Mouse (Mus musculus): ENCODE results near the gene Ipo5. TPM values are rescaled to one million over a fixed set of nuclear protein-coding genes. Genes with fewer than 3 reads are reported as not detected.

Ipo5 gene
- polyA plus RNA-seq, 1 experiment from 2014 or later: 32.8 TPM

DNA sequence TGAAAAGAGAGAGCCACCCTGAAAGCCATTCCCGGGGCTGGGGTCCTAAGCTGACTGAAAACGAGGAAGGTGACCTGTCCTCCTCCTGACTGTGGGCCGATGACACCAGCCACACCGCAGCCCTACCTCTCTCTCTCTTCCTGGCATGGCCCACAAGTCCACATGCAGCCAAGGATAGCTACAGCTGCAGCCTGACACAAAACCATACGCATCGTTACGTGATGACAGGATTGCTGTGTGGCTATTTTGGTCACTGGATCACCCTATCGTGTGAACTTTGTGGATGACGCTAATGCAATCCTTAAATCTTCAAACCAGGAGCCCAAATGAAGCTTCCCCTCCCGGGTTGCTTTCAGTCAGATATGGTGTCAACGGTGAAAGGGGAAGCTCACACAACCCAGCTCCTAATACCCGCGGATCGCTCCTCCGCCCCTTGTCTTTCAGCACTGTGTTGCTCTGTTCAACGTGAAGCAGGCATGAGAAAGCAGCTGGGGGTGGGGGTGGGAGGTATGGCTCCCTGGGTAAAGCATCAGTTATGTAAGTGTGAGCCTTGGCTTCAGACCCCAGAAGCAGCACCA is 35.1 kb upstream of the Ipo5 start:
- no peaks in the 10 kb centered on the region for H3K4me1 ChIP-seq (ENCODE audit: control insufficient read depth, low read depth, low read length)
- H3K4me2 ChIP-seq (ENCODE audit: low read depth, low read length): no peak overlapping the region
- no peaks in the 10 kb centered on the region for H3K36me3 ChIP-seq (ENCODE audit: control insufficient read depth, insufficient read depth)
- no peaks in the 10 kb centered on the region for H3K27me3 ChIP-seq (ENCODE audit: control insufficient read depth, insufficient read depth, low read depth, low read length)
- no peak for ATAC-seq (ENCODE audit: low read depth)
- 55% methylated on average over 16 of the region's 16 CpGs for WGBS (ENCODE audit: insufficient replicate concordance)
- H3K4me3 ChIP-seq (ENCODE audit: low read depth, low read length): no peak overlapping the region
- no peaks in the 10 kb centered on the region for H3K9me3 ChIP-seq (replicated peaks; ENCODE audit: control insufficient read depth, low read length)
- H3K27ac ChIP-seq (ENCODE audit: low read length): no peak overlapping the region
- no peak overlapping the region for H3K9ac ChIP-seq (ENCODE audit: low read depth, low read length)

DNA sequence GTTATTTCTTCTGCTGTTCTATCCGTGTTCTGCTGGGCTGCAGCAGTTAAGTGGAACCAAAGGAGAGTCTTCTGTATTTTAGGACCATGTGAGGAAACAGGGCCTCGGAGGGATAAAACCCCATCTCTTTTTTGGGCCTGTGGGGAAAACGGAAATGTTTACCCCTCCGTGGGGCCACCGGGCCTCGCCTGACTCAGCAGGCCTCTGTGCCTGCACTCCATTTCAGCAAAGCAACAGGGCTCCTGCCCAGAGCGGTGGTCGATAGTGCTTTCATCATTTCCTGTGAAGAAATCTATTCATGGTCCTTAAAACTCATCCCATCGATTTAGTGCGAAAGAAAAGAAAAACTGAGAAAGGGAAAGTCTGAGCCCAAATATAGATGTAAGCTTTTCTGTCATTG is 33.9 kb upstream of the Ipo5 start:
- WGBS (ENCODE audit: insufficient replicate concordance): 33% methylated on average over 10 of the region's 10 CpGs
- H3K4me3 ChIP-seq (ENCODE audit: low read depth, low read length): no peak overlapping the region
- no peaks in the 10 kb centered on the region for H3K4me1 ChIP-seq (ENCODE audit: control insufficient read depth, low read depth, low read length)
- no peaks in the 10 kb centered on the region for H3K9me3 ChIP-seq (replicated peaks; ENCODE audit: control insufficient read depth, low read length)
- H3K27me3 ChIP-seq (ENCODE audit: control insufficient read depth, insufficient read depth, low read depth, low read length): no peaks in the 10 kb centered on the region
- H3K36me3 ChIP-seq (ENCODE audit: control insufficient read depth, insufficient read depth): no peaks in the 10 kb centered on the region
- no peak overlapping the region for H3K27ac ChIP-seq (ENCODE audit: low read length)
- H3K9ac ChIP-seq (ENCODE audit: low read depth, low read length): no peak overlapping the region
- ATAC-seq (ENCODE audit: low read depth): no peak
- H3K4me2 ChIP-seq (ENCODE audit: low read depth, low read length): no peak overlapping the region

DNA sequence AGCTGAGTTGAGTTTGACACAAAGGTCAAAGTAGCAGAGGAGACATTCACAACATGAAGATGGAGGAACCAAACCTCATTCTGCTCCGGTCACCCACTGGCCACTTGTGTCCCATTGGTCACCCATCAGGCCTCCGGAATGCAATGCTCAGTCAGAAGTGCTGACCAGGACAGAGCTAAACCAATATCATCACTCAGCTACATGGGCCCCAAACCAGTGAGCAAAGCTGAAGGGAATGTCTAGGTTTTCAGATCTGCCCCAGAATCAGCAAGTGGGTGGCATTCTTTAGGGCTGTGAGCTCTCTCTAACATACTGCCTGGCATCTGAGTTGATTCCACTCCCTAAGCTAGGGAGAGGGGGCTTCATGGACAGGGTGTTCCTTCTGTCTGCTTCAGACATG is 32.0 kb upstream of the Ipo5 start:
- H3K36me3 ChIP-seq (ENCODE audit: control insufficient read depth, insufficient read depth): no peaks in the 10 kb centered on the region
- WGBS (ENCODE audit: insufficient replicate concordance): 82% methylated on average over 2 of the region's 2 CpGs

DNA sequence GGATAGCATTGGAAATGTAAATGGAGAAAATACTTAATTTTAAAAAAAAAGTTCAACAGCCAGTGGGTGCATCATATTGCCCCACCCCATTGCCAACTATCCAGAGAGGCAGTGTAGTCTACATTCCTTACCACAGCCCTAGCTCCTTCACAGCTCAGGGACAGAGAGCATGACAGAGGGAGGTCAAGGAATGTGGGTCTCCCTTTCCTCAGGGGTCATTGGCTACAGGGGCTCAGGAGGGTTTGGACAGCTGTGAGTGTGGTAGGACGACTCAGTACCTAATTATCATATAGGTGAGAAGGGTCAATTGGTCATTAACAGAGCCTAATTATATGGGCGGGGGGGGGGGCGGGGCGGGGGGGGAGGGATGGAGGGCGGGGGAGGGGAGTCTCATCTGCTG is 30.4 kb upstream of the Ipo5 start:
- WGBS (ENCODE audit: insufficient replicate concordance): 65% methylated on average over 2 of the region's 5 CpGs
- no peaks in the 10 kb centered on the region for H3K27me3 ChIP-seq (ENCODE audit: control insufficient read depth, insufficient read depth, low read depth, low read length)
- ATAC-seq (ENCODE audit: low read depth): no peak
- H3K4me1 ChIP-seq (ENCODE audit: control insufficient read depth, low read depth, low read length): no peaks in the 10 kb centered on the region
- H3K36me3 ChIP-seq (ENCODE audit: control insufficient read depth, insufficient read depth): no peaks in the 10 kb centered on the region
- no peak overlapping the region for H3K9ac ChIP-seq (ENCODE audit: low read depth, low read length)
- H3K4me3 ChIP-seq (ENCODE audit: low read depth, low read length): no peak overlapping the region
- H3K4me2 ChIP-seq (ENCODE audit: low read depth, low read length): no peak overlapping the region
- H3K27ac ChIP-seq (ENCODE audit: low read length): no peak overlapping the region
- no peaks in the 10 kb centered on the region for H3K9me3 ChIP-seq (replicated peaks; ENCODE audit: control insufficient read depth, low read length)

More for the DNA sequence above, 32.0 kb upstream of the Ipo5 start:
- no peaks in the 10 kb centered on the region for H3K9me3 ChIP-seq (replicated peaks; ENCODE audit: control insufficient read depth, low read length)
- no peak for ATAC-seq (ENCODE audit: low read depth)
- H3K27ac ChIP-seq (ENCODE audit: low read length): no peak overlapping the region
- H3K9ac ChIP-seq (ENCODE audit: low read depth, low read length): no peak overlapping the region
- no peaks in the 10 kb centered on the region for H3K27me3 ChIP-seq (ENCODE audit: control insufficient read depth, insufficient read depth, low read depth, low read length)
- H3K4me3 ChIP-seq (ENCODE audit: low read depth, low read length): no peak overlapping the region
- no peaks in the 10 kb centered on the region for H3K4me1 ChIP-seq (ENCODE audit: control insufficient read depth, low read depth, low read length)
- H3K4me2 ChIP-seq (ENCODE audit: low read depth, low read length): no peak overlapping the region

DNA sequence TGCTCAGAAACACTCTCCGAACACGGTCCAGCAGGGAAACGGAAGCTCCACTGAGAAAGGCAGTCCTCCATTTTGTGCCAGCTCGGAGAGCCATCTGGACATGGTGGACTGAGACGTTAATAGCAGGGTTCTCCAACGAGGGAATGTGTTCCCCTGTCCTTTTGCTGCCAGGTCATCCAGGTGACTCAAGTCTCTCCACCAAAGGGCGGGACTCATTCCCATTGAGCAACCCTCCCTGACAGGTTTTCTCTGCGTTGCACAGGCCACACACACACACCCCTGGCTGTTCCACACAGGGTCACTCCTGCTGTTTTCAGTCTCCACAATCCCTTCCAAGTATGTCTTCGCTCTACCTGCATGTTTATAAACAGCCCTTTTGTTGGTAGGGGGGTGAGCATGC is 30.0 kb upstream of the Ipo5 start:
- WGBS (ENCODE audit: insufficient replicate concordance): 79% methylated on average over 9 of the region's 9 CpGs

DNA sequence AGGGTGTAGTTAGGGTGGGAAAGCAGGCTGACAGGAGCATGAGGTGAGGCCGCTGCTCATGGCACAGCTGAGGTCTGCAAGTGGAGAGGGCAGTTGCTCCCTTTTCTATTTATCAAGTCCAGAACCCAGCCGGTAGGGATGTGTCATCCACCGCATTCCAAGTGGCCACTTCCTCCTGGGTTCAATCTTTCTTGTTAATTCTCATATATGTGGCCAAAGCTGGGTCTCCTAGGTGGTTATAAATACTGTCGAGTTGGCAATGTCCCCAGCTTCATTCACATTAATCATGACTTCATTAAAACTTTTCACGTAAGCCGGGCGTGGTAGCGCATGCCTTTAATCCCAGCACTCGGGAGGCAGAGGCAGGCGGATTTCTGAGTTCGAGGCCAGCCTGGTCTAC is 22.3 kb upstream of the Ipo5 start:
- Histone ChIP-seq H3K36me3 (ENCODE audit: control insufficient read depth, insufficient read depth) (no peaks in the 10 kb centered on the region), H3K27me3 (ENCODE audit: control insufficient read depth, insufficient read depth, low read depth, low read length) (no peaks in the 10 kb centered on the region), H3K4me2 (ENCODE audit: low read depth, low read length) (no peak overlapping the region), H3K4me3 (ENCODE audit: low read depth, low read length) (no peak overlapping the region), H3K9ac (ENCODE audit: low read depth, low read length) (no peak overlapping the region), H3K9me3 (replicated peaks; ENCODE audit: control insufficient read depth, low read length) (no peaks in the 10 kb centered on the region), H3K4me1 (ENCODE audit: control insufficient read depth, low read depth, low read length) (no peaks in the 10 kb centered on the region), H3K27ac (ENCODE audit: low read length) (no peak overlapping the region)
- no peak for ATAC-seq (ENCODE audit: low read depth)
- 71% methylated on average over 11 of the region's 11 CpGs for WGBS (ENCODE audit: insufficient replicate concordance)

More for the DNA sequence above, 30.0 kb upstream of the Ipo5 start:
- H3K4me1 ChIP-seq (ENCODE audit: control insufficient read depth, low read depth, low read length): no peaks in the 10 kb centered on the region
- no peak overlapping the region for H3K9ac ChIP-seq (ENCODE audit: low read depth, low read length)
- no peaks in the 10 kb centered on the region for H3K27me3 ChIP-seq (ENCODE audit: control insufficient read depth, insufficient read depth, low read depth, low read length)
- H3K36me3 ChIP-seq (ENCODE audit: control insufficient read depth, insufficient read depth): no peaks in the 10 kb centered on the region
- H3K4me2 ChIP-seq (ENCODE audit: low read depth, low read length): no peak overlapping the region
- H3K9me3 ChIP-seq (replicated peaks; ENCODE audit: control insufficient read depth, low read length): no peaks in the 10 kb centered on the region
- ATAC-seq (ENCODE audit: low read depth): no peak
- H3K27ac ChIP-seq (ENCODE audit: low read length): no peak overlapping the region
- H3K4me3 ChIP-seq (ENCODE audit: low read depth, low read length): no peak overlapping the region

DNA sequence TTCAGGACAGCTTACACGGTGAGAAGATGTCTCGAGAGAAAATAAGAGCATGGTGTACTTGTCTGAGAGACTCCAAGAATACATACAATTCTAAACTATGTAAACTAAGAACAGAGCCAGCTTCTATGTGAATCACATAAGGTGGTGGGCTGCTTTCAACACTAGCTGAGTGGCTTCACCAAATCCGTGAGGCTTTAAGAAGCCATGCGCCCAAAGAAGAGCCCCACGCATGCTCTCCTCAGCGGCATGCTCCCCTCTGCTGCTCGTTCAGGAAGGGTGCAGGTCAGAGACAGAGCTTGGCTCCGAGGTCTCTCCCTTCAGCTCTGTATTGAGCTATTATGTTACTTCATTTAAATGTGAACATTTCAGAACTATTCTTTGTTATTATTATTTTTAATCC is 18.7 kb upstream of the Ipo5 start:
- Histone ChIP-seq H3K9ac (ENCODE audit: low read depth, low read length) (no peak overlapping the region), H3K27me3 (ENCODE audit: control insufficient read depth, insufficient read depth, low read depth, low read length) (no peaks in the 10 kb centered on the region), H3K27ac (ENCODE audit: low read length) (no peak overlapping the region), H3K4me1 (ENCODE audit: control insufficient read depth, low read depth, low read length) (no peaks in the 10 kb centered on the region), H3K9me3 (replicated peaks; ENCODE audit: control insufficient read depth, low read length) (no peaks in the 10 kb centered on the region), H3K36me3 (ENCODE audit: control insufficient read depth, insufficient read depth) (no peaks in the 10 kb centered on the region), H3K4me2 (ENCODE audit: low read depth, low read length) (no peak overlapping the region), H3K4me3 (ENCODE audit: low read depth, low read length) (no peak overlapping the region)
- ATAC-seq (ENCODE audit: low read depth): no peak
- WGBS (ENCODE audit: insufficient replicate concordance): 65% methylated on average over 8 of the region's 8 CpGs

DNA sequence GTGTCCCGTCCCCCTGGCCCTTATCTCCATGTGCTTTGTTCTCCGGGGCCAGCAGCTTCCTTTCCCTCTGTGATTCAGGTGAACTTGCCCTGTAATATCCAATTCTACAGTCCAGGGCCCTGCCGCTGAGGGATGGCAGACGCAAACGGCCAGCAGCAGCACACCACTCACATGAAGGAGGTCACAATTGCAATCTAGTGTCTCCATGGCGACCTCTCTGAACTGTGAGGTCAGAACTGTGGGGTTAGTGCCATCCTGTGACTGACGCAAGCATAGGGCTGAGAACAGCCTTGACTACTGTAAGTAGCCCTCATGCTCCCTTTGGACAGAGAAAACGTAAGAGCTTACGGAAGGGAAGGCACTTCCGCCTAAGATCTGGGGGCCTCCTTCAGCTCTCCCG is 14.4 kb upstream of the Ipo5 start:
- Histone ChIP-seq H3K27me3 (ENCODE audit: control insufficient read depth, insufficient read depth, low read depth, low read length) (no peaks in the 10 kb centered on the region), H3K27ac (ENCODE audit: low read length) (no peak overlapping the region), H3K4me2 (ENCODE audit: low read depth, low read length) (no peak overlapping the region), H3K4me1 (ENCODE audit: control insufficient read depth, low read depth, low read length) (no peaks in the 10 kb centered on the region), H3K9me3 (replicated peaks; ENCODE audit: control insufficient read depth, low read length) (no peaks in the 10 kb centered on the region), H3K4me3 (ENCODE audit: low read depth, low read length) (no peak overlapping the region), H3K9ac (ENCODE audit: low read depth, low read length) (no peak overlapping the region), H3K36me3 (ENCODE audit: control insufficient read depth, insufficient read depth) (no peaks in the 10 kb centered on the region)
- no peak for ATAC-seq (ENCODE audit: low read depth)
- WGBS (ENCODE audit: insufficient replicate concordance): 69% methylated on average over 11 of the region's 11 CpGs

DNA sequence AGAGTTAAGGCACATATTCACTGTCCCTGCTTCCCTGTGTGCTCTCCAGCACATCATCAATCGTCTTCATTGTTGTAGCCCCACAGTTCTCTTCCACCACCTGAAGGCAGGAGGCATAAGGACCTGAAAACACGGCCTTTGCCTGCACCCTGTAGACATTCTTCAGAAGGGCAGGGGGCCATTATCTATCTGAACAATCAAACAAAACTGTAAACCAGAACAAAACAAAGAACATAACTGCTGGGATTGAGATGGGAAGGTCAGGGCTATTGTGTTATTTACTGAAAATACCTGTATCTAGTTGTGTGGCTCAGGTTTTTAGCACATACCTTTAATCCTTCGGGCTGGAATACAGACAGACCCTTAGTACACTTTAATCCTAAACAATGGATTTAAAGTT is 12.1 kb upstream of the Ipo5 start:
- H3K4me2 ChIP-seq (ENCODE audit: low read depth, low read length): no peak overlapping the region
- no peak overlapping the region for H3K27ac ChIP-seq (ENCODE audit: low read length)
- H3K4me3 ChIP-seq (ENCODE audit: low read depth, low read length): no peak overlapping the region
- H3K9me3 ChIP-seq (replicated peaks; ENCODE audit: control insufficient read depth, low read length): no peaks in the 10 kb centered on the region
- no peaks in the 10 kb centered on the region for H3K36me3 ChIP-seq (ENCODE audit: control insufficient read depth, insufficient read depth)
- no peaks in the 10 kb centered on the region for H3K27me3 ChIP-seq (ENCODE audit: control insufficient read depth, insufficient read depth, low read depth, low read length)
- no peak for ATAC-seq (ENCODE audit: low read depth)
- no peak overlapping the region for H3K9ac ChIP-seq (ENCODE audit: low read depth, low read length)
- 66% methylated on average over 3 of the region's 3 CpGs for WGBS (ENCODE audit: insufficient replicate concordance)
- H3K4me1 ChIP-seq (ENCODE audit: control insufficient read depth, low read depth, low read length): no peaks in the 10 kb centered on the region

Measured in liver, embryonic 16.5 days (tissue).